Mouse (Mus musculus): ENCODE results near the gene Mgat4b.

Mgat4b gene

DNA sequence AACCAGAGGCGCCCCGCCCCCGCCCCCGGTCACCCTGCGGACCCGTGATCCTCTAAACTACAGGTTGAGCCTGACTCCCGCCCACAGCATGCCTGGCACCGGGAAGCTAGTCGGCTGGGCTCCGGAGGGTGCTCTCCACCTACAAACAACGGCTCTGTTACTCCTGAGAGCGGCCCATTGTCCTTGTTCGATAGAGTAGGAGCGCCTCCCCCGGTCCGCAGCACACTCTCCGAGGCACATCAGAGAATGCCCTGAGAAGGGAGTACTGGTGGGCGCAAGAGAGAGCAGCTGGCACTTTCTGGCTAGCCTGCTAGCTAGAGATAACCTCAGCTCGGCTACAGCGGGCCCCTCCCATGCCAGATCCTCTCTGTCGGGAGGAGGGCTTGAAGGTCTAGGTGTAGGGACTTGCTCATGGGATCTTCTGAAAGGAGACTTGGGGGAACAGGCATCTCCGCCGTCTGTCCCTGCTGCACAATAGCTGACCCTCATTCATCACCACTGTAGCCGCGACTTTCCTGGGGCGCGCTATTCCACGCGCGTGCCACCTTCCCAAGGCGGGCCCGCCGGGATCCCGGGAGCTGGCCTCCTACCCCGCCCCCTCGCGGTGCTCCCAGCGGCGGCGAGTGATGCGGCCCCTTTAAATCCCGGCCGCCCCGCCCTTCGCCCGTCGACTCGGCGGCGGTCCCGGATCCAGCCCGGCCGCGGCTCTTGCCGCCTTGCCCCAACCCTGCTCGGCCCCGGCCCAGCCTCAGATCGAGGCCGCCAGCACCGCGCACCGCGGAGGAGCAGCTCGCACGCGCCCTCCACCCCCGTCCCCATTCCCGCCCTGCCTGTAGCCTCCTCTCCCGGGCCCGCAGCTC, 14.2 kb downstream of the Mgat4b start:
- peak; percentile 93 for DNase-seq (ENCODE audit: extremely low read depth, low read depth)

GRCm38 (mm10) chr11:50225611-50226378, 15.1 kb downstream of the Mgat4b start:
- DNase-seq (ENCODE audit: extremely low read depth, low read depth), result no peak

DNA sequence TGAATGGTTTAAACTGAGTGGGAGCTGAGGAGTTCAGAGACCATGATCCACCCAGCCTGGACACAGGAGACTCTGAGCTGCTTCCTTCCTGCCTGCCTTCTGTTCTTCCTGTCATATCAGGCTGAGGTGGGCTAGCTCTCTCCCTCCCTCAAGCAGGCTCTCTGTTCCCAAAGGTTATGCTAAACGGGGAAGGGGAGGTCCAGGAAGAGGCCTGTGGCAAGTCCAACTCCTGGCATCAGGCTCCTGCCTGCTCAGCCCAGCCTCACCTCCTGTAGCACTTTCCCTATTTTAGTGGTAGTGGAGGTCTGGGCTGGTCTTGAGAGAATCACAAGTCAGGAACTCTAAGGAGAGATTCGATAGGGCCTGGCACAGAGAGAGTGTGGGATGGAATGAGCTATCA, 15.7 kb downstream of the Mgat4b start:
- no peak for DNase-seq (ENCODE audit: extremely low read depth, low read depth)

DNA sequence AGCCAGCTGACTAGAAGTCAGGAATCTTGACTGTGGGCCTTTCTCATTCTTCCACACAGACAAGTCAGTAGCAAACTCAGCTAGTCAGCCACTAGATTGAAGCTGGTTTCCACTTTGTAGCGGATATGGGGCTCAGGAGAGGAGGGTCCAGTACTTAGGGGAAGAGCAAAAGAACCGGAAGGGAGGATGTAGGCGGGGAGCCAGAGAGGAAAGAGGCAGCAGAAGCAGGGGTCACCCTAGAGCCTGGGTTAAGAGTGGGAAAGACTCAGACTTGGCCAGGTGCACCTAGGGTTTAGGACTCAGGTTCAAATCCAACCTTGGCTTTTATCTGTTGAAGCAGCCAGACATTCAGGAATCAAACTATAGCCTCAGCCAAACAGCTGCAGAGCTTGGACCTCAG, 16.5 kb downstream of the Mgat4b start:
- no peak for DNase-seq (ENCODE audit: extremely low read depth, low read depth)

- no peak for DNase-seq (ENCODE audit: extremely low read depth, low read depth)
These were observed 17.0 kb downstream of the Mgat4b start for GRCm38 (mm10) chr11:50227736-50228135.

GRCm38 (mm10) chr11:50228772-50229171, 18.1 kb downstream of the Mgat4b start:
- no peak for DNase-seq (ENCODE audit: extremely low read depth, low read depth)

- DNase-seq (ENCODE audit: extremely low read depth, low read depth), result no peak
These were observed 18.7 kb downstream of the Mgat4b start for GRCm38 (mm10) chr11:50229252-50229910.

GRCm38 (mm10) chr11:50230481-50231304, 20.0 kb downstream of the Mgat4b start:
- DNase-seq (ENCODE audit: extremely low read depth, low read depth), result no peak

DNA sequence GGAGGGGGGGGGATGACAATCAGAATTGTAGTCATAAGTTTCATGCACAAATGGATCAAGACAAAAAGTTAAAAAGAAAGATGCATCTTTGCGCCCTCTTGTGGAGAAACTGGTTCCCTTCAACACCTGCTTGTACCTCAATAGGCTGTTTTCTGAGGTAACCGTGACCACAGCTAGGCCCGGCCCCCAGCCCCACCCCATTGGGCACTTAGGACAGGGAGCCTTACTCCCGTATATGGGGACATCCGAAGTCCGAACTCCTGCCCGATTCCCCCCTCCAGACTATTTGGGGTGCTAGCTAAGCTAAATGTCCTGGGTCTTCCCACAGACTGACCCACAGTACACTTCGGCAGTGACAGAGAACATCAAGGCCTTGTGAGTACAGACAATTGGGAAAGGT, 20.7 kb downstream of the Mgat4b start:
- no peak for DNase-seq (ENCODE audit: extremely low read depth, low read depth)

DNA sequence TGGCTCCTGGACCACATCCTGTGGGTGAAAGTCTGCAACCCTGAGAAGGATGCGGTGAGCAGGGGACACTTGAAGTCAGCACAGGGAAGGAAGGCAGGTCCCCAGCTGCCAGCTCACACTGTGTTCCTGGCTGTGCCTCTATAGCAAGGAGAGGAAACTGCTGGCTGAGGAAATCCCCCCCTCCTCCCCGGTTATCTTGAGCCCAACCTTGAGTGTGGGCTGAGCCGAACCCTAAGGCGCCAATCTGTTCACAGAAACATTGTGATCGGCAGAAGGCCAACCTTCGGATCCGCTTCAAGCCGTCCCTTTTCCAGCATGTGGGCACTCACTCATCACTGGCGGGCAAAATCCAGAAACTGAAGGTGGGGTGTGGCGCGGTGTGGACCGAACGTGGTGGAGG, 22.3 kb downstream of the Mgat4b start:
- DNase-seq (ENCODE audit: extremely low read depth, low read depth), result no peak

DNA sequence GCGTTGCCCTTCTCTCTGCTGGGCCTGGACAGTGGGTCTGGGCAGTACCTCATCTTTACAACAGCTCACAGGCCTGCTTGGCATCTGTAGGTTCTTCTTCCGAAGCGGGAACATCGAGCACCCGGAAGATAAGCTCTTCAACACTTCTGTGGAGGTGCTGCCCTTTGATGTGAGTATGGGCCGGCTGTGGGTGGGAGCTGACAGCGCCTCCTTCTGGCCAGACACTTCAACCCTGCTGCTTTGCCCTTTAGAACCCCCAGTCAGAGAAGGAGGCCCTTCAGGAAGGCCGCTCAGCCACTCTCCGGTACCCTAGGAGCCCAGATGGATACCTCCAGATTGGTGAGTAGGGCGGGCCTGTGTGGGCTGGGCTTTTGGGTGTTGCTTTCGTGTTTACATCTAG, 23.3 kb downstream of the Mgat4b start:
- DNase-seq (ENCODE audit: extremely low read depth, low read depth), result no peak

DNA sequence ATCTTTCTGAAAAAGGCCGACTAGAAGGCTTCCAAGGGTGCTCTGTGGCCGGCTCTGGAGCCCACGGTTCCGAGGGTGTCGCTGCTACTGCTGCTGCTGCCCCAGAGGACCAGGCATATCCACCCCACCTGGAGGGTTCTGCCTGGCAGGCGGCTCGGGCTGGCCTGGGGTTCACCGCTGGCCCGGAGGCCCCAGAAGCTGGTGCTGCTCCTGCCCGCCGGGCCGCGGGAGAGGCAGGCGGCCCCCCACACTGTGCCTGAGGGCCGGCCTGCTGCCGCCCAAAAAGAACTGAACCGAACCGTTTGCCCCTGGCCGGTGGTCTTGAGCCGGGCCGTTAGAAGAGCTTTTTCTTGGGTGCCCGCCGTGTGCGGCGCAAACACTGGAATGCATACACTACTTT, 23.9 kb downstream of the Mgat4b start:
- DNase-seq (ENCODE audit: extremely low read depth, low read depth), result no peak

- no peak for DNase-seq (ENCODE audit: extremely low read depth, low read depth)
These were observed 25.8 kb downstream of the Mgat4b start for GRCm38 (mm10) chr11:50236540-50236936.

DNA sequence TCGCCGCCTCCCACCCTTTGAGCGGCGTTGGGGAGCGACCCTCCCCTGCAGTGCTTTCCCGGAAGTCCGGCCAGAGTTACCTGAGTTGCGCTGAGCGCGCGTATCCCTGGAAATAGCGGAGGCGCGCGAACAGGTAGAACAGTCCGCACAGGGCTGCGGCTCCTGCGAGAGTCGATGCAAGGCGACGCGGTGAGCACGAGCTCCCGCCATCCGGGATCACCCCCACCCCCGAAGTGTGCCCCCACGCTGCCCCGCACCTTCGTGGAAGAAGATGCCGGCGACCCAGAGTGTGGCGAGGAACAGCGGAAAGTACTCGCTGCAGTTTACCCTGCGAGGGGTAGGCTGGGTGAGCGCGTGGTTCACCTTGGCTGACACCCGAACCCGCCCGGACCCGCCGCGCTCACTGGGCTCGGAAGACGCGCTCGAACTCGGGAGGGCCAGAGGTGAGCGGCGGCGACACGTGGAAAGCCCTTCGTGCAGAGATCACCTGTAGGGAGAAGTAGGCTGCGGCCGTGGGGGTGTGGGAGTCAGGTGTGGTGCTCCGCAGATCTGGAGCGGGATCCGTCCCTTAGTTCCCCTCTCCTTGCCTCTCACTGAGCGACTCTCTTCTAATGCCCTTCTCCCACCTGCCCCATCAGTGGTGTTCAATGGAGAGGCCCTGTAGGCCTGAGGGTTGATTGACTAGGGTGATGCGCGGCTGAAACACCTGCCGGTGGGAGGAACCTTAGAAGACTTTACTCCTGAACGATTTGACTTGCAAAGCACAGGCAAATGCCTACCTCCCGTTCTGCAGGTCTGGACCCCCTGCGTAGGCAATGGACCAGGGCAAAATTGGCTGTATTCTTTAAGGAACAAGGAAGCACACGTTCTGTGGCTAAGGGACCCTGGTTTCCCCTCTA, 26.5 kb downstream of the Mgat4b start:
- no peak for DNase-seq (ENCODE audit: extremely low read depth, low read depth)

DNA sequence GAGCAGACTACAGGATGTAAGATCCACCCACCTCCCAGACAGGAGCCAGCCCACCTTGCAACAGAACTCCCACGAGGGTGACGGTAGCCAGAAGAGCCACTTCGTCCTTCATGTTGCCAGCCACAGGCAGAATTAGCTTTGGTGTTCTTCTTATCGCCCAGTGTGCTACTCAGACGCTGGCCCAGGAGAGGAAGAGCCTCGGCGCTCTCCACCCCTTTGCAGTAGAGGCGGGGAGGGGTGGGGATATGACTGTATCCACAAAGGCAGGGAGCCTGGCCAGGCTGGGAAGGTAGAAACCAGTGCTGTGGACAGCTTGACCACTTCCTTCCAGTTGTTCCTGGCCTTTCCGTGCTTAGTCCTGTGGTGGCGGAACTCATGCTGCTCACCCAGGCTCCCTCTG, 27.6 kb downstream of the Mgat4b start, which contains the start of gene Ltc4s:
Gene Ltc4s, minus strand, starts transcription at position 293 of the 400 bp plus-strand sequence.
- DNase-seq (ENCODE audit: extremely low read depth, low read depth), result no peak

DNA sequence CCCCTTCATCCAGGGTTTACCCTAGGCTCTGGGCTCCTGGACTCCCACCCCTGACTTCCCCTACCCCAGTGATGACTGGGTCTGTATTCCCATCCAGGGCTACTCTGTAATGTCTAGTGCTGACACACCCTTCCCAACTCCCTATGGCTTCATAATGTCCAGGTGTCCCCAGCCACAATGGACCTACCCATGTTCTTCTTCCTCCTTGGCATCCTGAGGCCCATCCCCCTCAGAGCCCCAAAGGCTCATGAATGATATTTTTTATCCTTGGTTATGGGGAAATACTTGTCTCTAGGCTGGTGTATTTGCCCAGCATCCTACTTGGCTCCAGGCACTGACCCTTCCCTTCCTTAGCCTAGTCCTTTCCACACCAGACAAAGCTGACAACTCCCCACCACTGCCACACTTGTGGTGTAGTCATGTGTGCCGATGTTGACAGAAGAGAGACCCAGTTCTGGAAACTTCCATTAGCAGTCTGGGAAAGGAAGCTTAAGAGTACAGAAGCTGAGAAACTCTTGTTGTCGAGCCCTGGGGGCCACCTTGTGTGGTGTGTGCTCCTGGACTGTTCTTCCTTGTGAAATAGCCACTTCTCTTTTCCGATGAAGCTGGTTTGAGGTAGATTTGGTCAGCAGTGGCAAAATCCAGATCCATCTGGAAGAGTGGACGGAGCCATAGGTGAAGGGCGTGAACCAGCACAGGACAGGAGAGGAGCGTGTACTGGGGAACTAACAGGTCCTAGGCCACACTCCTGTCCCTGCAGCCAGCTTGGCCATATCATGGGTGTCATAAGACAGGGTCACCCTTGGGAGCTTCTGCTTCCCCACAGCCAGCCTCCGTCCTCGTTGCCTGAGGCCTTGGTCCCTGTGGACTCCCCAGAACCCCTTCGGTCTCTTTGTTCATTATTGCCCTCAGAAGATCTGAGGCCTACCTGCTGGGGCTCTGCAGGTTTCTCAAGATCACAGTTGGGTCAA, 28.4 kb downstream of the Mgat4b start:
- DNase-seq (ENCODE audit: extremely low read depth, low read depth), result no peak

DNA sequence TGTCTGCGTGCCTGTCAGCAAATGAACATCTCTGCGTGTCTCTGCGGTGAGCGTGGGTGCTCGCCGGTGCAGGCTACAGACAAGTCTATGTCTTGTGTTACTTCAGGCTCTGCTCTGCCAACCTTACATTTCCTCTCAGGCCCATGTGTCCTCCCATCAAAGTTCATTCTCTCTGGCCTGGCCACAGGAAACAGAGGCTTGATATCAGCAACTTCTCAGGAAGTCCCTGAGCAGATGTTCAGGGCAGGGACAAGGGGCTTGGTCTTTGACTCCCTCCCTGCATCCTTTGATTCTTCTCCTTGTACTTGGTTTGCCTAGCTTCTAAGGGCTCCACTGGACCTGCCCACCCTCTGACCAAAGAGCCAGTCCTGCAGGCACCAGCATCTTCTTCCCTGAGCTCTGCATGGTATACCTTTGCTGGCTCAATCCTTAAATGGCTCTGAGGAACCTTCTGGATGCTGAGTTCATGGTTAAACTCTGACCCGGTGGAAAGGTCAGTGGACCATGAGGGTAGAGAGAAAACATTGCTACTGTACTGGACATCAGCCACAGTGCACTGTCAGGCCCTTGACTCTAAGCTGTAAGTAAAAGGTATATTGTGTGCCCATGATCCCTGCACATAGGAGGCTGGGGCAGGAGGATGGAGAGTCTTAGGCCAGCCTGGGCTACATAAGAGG, 29.7 kb downstream of the Mgat4b start:
- no peak for DNase-seq (ENCODE audit: extremely low read depth, low read depth)

- DNase-seq (ENCODE audit: extremely low read depth, low read depth), result no peak
These were observed 33.2 kb downstream of the Mgat4b start for GRCm38 (mm10) chr11:50243926-50244325.

Measured in MEL-GATA-1-ER (cell line).